Mouse (Mus musculus) brain, adult 2 months (tissue): ENCODE measurements at regions not wholly inside any gene's neighbourhood (a gene's known extent, or its start where the extent isn't known, plus 50 kb on each side); places are given as distances from the start of the nearest gene placed in this dataset.

Experiments used
- DNase-seq: peaks from one replicate; pipeline ENCODE4 v3.0.0; 2011; ENCODE audit warnings: low read depth, low spot score

DNA sequence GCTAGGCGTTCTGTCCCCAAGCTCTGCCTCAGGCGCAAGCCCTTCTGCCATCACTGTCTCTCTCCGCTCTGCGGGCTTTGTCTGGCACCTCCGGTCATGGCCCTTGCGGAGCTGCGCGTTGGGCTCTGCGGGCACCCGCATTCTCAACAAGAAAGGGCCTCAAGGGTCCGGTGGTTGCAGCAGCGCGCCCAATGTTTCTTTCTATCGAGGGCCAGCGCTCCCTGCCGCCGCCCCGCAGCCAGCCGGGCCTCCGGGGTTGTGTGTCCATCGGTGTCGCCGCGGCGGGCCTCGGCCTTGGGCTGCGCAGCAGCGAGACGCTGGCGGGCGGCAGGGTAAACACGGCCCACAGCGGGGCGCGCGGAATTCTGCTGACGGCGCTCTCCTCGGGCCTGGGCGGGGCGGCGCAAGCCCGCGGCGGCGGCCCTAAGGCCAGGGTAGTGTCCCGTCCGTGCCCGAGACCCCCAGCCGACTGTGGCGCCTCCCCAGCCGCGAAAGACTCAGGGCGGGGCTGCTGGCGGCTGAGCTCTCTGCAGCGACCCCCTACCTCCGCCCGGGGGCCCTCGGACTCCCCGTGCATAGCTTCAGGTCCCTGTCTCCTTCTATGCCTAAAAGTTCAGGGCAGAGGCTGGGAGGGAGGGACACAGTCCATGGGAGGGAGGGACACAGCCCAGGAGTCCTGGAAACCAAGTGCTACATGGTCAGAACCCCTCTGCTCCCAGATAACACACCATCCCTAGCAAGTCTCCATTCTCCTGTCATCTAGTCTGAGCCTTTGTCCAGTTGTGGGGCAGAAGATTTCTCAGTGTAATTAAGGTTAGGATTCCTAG, 80.9 kb downstream of the Efnb1 start:
- peak; percentile 40 for DNase-seq

DNA sequence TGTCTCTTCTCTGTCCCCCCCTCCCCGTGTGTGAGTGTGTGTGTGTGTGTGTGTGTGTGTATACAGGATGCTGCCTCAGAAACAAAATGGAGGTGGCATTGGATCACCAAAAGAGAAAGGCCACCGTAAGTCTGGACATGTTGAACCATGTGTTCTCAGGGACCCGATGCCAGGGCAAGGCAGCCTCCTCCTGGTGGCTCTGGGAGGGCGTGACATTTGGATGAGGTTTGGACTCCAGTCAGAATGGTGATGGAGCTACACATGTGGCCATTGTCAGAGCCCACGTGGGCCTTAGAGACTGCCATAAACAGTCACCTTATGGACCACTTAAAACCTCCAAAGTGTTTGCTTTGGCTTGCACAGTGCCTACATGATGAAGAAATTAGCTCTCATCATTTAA, 80.0 kb downstream of the Efnb1 start:
- DNase-seq = no peak

DNA sequence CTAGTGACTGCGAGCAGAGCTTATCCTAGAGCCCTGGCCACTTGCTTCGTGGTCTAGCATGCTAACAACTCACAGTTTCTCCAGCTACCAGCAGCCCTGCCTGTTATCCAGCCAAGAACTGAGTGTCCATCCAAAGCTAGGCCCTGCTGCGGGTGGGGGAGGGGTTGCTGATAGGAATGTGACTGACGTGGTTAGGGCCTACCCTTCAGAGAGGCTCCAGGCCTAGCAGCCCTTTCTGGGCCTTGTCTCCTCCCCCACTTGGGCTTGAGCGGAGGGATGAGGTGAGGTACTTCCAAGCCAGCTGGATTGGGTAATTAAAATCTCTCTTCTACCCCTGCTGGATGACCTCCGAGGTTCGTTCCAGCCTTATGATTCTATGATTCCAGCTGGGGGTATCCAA, 79.2 kb downstream of the Efnb1 start:
- no peak for DNase-seq

DNA sequence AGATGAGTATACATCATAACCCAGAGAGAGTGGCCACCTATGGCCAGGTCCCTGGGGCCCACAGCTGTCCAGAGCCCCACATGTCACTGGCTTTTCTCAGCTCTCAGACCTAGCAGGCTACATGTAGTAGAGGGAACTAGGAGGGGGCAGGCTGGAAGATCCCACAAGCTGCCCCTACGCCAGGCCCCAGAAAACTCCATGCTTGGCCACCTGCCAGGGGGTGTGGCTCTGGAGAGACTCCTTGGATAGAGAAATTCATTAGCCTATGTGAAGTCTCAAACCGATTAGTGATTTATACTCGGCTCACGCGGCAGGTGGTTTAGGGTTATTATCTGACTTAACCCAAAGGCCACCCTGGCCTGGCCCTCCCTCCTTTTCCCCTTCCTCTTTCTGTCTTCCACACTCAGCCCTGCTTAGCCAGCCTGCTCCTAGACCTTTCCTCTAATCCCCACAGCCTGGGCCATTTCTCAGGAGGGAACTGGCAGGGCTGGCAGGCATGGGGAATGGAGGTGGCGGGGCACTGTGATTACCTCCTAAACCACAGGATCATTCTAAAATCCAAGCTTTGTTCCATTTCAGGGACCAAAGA, 77.7 kb downstream of the Efnb1 start:
- DNase-seq = no peak

DNA sequence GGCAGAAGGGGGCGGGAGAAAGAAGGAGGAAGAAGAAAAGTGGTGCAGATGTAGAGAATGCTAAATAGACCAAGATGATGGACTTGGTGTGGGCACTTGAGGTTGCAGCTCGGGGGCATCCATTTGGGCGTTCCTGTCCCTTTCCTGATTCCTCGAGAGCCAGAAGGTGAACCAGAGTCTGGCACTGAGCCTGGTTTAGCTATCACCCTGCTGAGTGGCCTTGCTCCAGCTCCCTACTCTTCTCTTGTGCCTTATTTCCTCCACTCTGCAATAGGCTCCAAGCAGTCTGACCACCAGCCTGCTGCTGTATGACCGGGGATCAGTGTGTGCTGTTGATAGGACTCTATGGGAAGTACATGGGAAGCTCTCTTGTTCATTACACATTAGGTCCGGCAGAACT, 68.1 kb downstream of the Efnb1 start:
- DNase-seq = no peak

DNA sequence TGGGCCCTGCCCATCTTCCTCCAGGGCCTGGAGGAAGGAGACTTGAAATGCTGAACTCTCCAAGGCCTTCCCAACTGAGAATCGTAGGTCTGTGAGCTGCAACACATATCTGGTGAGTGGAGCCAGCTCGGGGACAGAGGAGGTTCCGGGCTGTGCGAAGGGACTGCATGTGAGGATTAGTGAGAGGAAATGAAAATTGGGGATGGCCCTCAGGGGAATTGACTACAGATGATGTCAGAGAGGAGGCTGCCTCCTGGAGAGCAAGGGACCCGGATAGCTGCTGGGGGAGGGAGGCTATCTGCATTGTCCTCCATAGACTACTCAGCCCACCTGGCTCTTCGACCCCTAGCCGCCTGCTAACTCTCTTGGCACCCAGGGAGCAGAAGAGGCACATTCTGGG, 65.2 kb downstream of the Efnb1 start:
- no peak for DNase-seq

DNA sequence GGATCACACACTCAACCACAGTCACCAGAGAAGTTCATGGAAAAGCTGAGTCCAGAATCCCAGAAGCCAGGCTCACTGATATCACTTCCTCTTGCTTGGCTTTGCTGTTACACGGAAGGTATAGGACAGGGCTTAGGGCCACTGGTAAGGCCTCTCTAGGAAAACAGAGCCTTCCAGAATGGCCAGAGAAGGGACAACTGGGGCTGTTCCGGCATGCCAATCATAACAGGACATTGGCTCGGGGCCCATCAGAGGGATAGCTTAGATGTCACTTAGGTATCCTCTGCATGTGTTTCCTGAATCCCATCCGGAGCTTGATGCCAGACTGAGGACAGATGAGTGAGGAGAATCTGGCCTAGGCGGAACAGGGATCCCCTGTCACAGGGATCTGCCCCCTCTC, 63.7 kb downstream of the Efnb1 start:
- no peak for DNase-seq

DNA sequence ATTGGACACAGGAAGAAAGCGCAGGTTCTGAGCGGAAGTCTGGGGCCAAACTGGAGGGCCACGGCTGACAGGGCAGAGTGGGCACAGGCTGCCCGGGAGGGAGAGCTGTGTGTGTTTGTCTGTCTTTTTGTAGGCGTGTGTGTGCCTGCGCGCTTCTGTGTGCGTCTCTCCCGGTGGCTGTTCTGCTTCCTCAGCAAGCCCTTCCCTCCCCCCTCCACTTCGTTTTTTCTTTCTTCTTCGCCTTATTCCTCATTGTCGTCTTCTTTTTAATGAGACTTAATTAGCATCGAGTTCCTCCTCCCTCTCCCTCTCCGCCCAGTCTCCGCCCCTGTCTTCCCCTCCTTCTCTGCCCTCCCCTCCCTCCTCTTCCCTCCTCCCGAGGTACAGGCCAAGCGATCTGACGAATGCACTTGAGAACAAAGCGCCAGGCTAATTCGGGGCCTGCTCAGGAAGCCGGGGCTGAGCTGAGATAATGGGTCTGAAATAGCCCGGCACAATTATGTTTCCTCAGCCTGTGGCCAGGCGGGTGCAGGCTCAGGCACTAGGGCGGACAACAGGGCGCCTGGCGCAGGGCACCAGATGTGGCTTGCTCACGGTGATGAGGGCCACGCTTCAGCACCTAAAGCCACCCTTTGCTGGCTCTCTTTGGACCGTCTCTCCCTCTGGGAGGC, 63.2 kb downstream of the Efnb1 start:
- DNase-seq = peak; percentile 86
